Mouse (Mus musculus): ENCODE results near the gene Adra1b. TPM values are rescaled to one million over a fixed set of nuclear protein-coding genes. Genes with fewer than 3 reads are reported as not detected.

Adra1b gene
- polyA plus RNA-seq, 1 experiment, result not detected

DNA sequence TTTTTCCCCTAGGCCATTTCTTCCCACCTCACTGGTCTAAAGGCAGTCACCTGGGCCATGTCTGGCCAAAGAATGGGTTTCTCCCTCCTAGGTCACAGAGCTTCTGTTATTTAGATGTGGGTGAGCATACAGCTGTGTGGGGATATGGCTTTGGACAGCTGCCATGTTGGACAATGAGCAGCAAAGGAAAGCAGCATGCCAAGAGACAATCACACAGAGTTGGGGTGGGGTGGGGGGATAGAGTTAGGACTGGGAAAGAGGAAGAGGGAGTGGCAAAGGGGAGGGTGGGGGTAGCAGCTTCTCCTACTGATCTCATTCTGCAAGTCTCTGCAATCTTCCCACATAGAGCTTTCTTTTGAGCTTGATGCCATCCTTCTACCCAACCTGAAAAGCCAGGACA is 13.4 kb downstream of the Adra1b start:
- H3K4me1 ChIP-seq (ENCODE audit: control insufficient read depth), result no peaks in the 10 kb centered on the region
- H3K36me3 ChIP-seq (ENCODE audit: control insufficient read depth), result no peaks in the 10 kb centered on the region
- no peak for TF ChIP-seq GATA1 (IDR thresholded peaks at IDR 0.05; ENCODE audit: low read length)
- TF ChIP-seq TAL1 (IDR thresholded peaks at IDR 0.05; ENCODE audit: low read length), result no peak
- H3K27me3 ChIP-seq (ENCODE audit: control insufficient read depth), result no peaks in the 10 kb centered on the region
- no peaks in the 10 kb centered on the region for H3K9me3 ChIP-seq (ENCODE audit: control insufficient read depth, low read length)
- H3K4me3 ChIP-seq (replicated peaks), result no peak overlapping the region

DNA sequence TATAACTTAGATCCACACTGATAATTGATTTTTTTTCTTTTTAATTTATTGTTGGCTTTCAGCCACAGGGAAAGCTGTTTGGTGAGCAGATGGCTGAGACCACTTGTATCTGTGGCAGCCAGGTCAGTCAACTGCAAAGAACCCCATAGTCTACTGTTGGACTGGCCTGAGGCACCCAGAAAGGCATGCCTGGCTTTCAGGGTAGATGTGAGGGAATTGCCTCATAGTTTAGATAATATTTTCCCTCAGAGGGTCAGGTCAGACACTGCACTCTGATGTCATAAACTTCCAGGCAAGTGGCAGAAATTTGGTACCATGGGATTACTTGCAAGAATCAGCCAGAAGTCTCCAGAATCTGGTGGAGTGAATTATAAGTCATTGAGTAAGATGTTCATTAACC is 16.5 kb downstream of the Adra1b start:
- H3K9me3 ChIP-seq (ENCODE audit: control insufficient read depth, low read length), result no peaks in the 10 kb centered on the region
- no peak overlapping the region for H3K4me3 ChIP-seq (replicated peaks)
- H3K36me3 ChIP-seq (ENCODE audit: control insufficient read depth), result no peaks in the 10 kb centered on the region
- no peaks in the 10 kb centered on the region for H3K27me3 ChIP-seq (ENCODE audit: control insufficient read depth)
- H3K4me1 ChIP-seq (ENCODE audit: control insufficient read depth), result no peaks in the 10 kb centered on the region
- TF ChIP-seq TAL1 (IDR thresholded peaks at IDR 0.05; ENCODE audit: low read length) (no peak), GATA1 (IDR thresholded peaks at IDR 0.05; ENCODE audit: low read length) (no peak)

DNA sequence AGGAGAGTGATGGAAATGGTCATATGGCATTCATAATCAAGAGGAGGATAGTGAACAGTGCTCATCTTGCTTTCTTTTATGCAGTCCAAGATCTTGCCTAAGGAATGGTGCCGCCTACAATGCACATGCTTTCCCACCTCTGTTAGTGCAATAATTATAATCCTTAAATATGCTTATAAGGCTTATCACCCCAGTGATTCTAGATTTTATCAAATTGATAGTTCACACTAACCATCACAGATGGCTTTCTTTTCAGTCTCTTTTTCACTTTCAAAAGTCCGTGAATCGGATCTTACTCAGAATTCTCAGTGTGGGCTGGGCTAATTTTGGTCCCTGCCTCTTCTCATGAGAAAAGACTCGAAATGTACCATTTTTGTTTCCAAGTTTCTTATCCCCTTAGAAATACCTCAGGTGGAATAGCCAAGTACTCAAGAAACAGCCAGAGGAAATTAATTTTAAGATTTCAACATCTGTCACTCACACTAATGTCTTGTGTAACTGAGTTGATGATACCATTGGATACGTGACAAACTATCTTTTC is 17.3 kb downstream of the Adra1b start:
- H3K36me3 ChIP-seq (ENCODE audit: control insufficient read depth), result no peaks in the 10 kb centered on the region
- no peak overlapping the region for H3K4me3 ChIP-seq (replicated peaks)
- TF ChIP-seq GATA1 (IDR thresholded peaks at IDR 0.05; ENCODE audit: low read length), result no peak
- TF ChIP-seq TAL1 (IDR thresholded peaks at IDR 0.05; ENCODE audit: low read length), result no peak
- H3K4me1 ChIP-seq (ENCODE audit: control insufficient read depth), result no peaks in the 10 kb centered on the region
- no peaks in the 10 kb centered on the region for H3K27me3 ChIP-seq (ENCODE audit: control insufficient read depth)
- H3K9me3 ChIP-seq (ENCODE audit: control insufficient read depth, low read length), result no peaks in the 10 kb centered on the region

DNA sequence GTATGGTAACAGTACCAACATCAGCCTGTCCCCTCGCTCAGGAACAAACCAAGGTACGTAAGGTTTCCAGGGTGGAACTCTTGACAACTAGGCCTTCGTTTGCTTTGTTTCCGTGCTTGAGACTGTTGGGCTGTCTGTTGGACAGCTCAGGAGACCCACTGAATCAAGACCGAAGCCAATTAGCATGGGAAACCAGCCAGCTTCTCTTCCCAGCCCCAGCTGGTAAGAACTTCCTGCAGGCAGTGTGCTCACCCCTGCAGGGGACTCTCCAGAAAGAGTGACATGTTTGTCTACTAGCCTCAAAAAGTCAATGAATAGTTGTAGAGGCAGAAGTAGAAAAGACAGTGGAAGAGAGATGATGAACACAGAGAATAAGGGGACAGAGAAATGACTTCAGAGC is 23.8 kb downstream of the Adra1b start:
- Histone ChIP-seq H3K9me3 (ENCODE audit: control insufficient read depth, low read length) (no peaks in the 10 kb centered on the region), H3K4me3 (replicated peaks) (no peak overlapping the region), H3K4me1 (ENCODE audit: control insufficient read depth) (no peaks in the 10 kb centered on the region), H3K36me3 (ENCODE audit: control insufficient read depth) (no peaks in the 10 kb centered on the region), H3K27me3 (ENCODE audit: control insufficient read depth) (no peaks in the 10 kb centered on the region)
- TF ChIP-seq TAL1 (IDR thresholded peaks at IDR 0.05; ENCODE audit: low read length) (no peak), GATA1 (IDR thresholded peaks at IDR 0.05; ENCODE audit: low read length) (no peak)

DNA sequence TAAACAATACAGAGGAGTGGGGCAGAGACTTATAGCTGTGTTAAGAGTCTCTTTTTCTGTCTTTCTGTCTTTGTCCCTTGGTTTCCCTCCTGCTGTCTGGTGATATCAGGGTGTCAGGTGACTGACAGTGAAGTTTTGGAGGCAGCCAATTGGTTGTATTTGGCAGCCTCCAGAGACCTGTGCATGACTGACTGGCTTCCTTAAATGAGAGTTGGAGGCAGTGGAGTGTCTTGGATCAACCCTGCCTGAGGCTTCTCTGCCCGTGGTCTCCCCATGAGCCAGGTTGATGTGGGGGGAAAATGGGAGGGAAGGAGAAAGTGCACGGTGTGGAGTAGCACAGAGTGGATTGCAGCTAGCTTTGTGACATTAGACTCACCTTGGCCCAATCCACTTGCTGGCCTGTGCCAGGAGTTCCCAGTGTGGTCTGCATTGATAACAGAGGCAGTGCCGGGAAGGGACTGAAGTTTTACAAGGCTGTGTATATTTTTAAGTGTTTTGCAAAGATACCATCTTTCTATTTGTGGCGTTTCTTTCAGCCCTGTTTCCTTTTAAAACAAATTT is 33.2 kb downstream of the Adra1b start:
- Histone ChIP-seq H3K9me3 (ENCODE audit: control insufficient read depth, low read length) (no peaks in the 10 kb centered on the region), H3K27me3 (ENCODE audit: control insufficient read depth) (no peaks in the 10 kb centered on the region), H3K36me3 (ENCODE audit: control insufficient read depth) (no peaks in the 10 kb centered on the region), H3K4me1 (ENCODE audit: control insufficient read depth) (no peaks in the 10 kb centered on the region), H3K4me3 (replicated peaks) (no peak overlapping the region)
- TF ChIP-seq TAL1 (IDR thresholded peaks at IDR 0.05; ENCODE audit: low read length) (no peak), GATA1 (IDR thresholded peaks at IDR 0.05; ENCODE audit: low read length) (no peak)

DNA sequence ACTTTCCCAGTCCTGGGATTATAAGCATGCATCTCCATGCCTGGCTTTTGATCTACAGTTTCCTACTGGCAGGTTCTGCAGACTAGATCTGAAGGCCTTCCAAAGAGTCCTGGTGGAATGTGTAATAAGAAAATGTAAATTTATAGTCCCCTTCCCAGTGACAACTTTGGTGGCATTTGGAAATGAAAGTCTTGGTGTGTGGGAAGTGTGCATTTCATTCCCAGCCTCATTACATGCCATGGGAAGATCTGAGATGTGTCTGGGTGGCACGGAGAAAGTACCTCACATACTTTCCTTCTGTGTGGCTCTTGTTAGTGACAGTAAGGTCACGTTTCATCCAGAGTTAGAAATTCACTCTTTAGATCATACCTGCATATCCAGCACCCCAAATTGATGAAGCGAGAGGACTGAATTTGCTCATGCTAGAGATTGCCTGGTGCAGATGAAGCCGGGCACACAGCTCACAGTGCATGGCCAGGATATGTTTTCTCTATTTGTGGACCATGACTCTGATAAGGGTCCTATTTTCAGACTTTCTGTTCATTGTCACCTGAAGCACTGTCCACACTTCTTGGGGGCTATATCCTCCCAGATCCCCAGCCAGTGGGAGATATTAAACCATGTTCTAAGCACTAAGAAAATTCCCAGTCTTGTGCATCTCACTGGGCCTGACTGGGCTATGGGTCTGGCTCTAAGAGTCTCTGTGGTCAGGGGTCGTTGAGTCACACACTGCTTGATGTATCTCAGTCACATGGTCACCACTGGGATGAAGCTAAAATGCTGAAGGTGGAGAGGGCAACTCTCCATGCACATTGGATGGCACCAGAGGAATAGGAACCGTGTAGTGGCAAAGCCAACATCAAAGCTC is 35.5 kb downstream of the Adra1b start:
- Histone ChIP-seq H3K4me3 (replicated peaks) (no peak overlapping the region), H3K9me3 (ENCODE audit: control insufficient read depth, low read length) (no peaks in the 10 kb centered on the region), H3K27me3 (ENCODE audit: control insufficient read depth) (no peaks in the 10 kb centered on the region), H3K36me3 (ENCODE audit: control insufficient read depth) (no peaks in the 10 kb centered on the region), H3K4me1 (ENCODE audit: control insufficient read depth) (no peaks in the 10 kb centered on the region)
- TF ChIP-seq TAL1 (IDR thresholded peaks at IDR 0.05; ENCODE audit: low read length), result no peak
- no peak for TF ChIP-seq GATA1 (IDR thresholded peaks at IDR 0.05; ENCODE audit: low read length)

DNA sequence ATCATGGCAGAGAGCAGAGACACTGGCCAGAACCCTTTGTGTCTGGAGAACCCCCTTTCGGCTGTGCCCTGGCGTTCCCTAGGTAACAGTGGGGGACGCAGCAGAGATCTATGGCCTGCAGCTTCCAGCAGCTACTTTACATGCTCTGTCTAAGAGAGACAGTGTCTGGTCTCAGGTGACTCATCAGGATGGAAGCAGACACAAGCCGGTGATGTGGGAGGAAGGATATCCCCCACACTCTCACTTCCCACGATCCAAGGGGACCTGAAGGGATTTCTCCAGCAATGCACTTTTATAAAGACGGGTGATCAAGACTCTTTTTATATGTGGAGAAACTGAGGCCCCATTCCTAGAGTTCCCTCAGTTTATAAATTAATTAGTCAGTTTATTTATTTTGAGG is 48.0 kb downstream of the Adra1b start:
- Histone ChIP-seq H3K36me3 (ENCODE audit: control insufficient read depth) (no peaks in the 10 kb centered on the region), H3K9me3 (ENCODE audit: control insufficient read depth, low read length) (no peaks in the 10 kb centered on the region)

DNA sequence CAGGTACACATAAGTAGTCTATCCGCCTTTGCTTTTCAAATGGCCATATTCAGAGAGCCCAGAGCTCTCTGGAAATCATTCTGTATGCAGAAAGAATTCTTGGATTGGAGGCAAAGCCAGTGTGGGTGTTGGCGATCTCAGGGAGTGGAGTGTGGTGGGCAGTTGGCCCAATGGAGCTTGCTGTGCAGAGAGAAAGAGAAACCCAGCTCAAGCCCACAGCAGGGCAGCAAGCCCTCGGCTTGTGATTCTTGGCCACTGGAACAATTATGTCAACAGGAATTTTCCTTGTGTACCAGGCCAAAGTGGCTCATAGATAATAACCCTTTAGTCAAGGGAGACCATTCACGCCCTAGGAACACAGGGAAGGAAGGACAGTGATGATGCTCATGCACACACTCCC is 53.0 kb downstream of the Adra1b start:
- no peaks in the 10 kb centered on the region for H3K4me1 ChIP-seq (ENCODE audit: control insufficient read depth)

More for the DNA sequence above, 48.0 kb downstream of the Adra1b start:
- TF ChIP-seq GATA1 (IDR thresholded peaks at IDR 0.05; ENCODE audit: low read length) (no peak), TAL1 (IDR thresholded peaks at IDR 0.05; ENCODE audit: low read length) (no peak)
- Histone ChIP-seq H3K27me3 (ENCODE audit: control insufficient read depth) (no peaks in the 10 kb centered on the region), H3K4me1 (ENCODE audit: control insufficient read depth) (no peaks in the 10 kb centered on the region), H3K4me3 (replicated peaks) (no peak overlapping the region)

DNA sequence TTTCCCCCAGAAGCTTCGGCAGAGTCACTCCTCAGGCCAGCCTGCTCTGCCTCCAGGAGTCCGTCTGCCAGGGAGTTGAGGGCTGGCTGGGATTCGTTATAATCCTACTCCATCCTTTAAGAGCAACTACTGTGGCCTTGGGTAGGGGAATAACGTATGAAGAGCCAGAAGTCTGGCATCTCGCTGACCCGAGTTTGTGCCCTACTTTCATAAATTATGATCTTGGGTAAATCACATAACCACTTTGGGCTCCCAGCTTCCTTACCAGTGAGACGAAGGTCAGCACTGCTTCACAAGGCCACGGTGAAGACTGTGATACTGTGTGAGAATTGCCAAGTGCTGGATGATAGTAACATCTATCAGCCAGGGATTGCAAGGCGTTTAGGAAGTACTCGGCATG is 59.4 kb downstream of the Adra1b start:
- H3K4me1 ChIP-seq (ENCODE audit: control insufficient read depth), result no peaks in the 10 kb centered on the region
- H3K36me3 ChIP-seq (ENCODE audit: control insufficient read depth), result no peaks in the 10 kb centered on the region
- H3K9me3 ChIP-seq (ENCODE audit: control insufficient read depth, low read length), result no peaks in the 10 kb centered on the region
- H3K4me3 ChIP-seq (replicated peaks), result no peak overlapping the region
- TF ChIP-seq GATA1 (IDR thresholded peaks at IDR 0.05; ENCODE audit: low read length) (no peak), TAL1 (IDR thresholded peaks at IDR 0.05; ENCODE audit: low read length) (no peak)
- peaks cover 4% of the 10 kb centered on the region for H3K27me3 ChIP-seq (ENCODE audit: control insufficient read depth)

More for the DNA sequence above, 53.0 kb downstream of the Adra1b start:
- H3K4me3 ChIP-seq (replicated peaks), result no peak overlapping the region
- H3K27me3 ChIP-seq (ENCODE audit: control insufficient read depth), result no peaks in the 10 kb centered on the region
- no peaks in the 10 kb centered on the region for H3K36me3 ChIP-seq (ENCODE audit: control insufficient read depth)
- TF ChIP-seq GATA1 (IDR thresholded peaks at IDR 0.05; ENCODE audit: low read length), result no peak
- TF ChIP-seq TAL1 (IDR thresholded peaks at IDR 0.05; ENCODE audit: low read length), result no peak
- no peaks in the 10 kb centered on the region for H3K9me3 ChIP-seq (ENCODE audit: control insufficient read depth, low read length)
